Mouse (Mus musculus) ovary, adult 18-20 months (tissue): ENCODE results near the gene Sf3a3.

ENCODE experiments used
- DNase-seq: peaks from one replicate; pipeline ENCODE4 v3.0.0; 2022; ENCODE audit warnings: low spot score, mixed read lengths

Gene Sf3a3

GRCm38 (mm10) chr4:124738783-124739182, 24.2 kb downstream of the Sf3a3 start:
- DNase-seq = no peak

- DNase-seq = peak; percentile 74
Observed at GRCm38 (mm10) chr4:124741376-124742343, 27.1 kb downstream of the Sf3a3 start, which contains the start of gene Inpp5b. Inpp5b (plus strand) TSS chr4:124741850.

GRCm38 (mm10) chr4:124742839-124743238, 28.3 kb downstream of the Sf3a3 start:
- DNase-seq = no peak

- no peak for DNase-seq
Observed at GRCm38 (mm10) chr4:124746577-124746976, 32.0 kb downstream of the Sf3a3 start.

- no peak for DNase-seq
Observed at GRCm38 (mm10) chr4:124747851-124748250, 33.3 kb downstream of the Sf3a3 start.

GRCm38 (mm10) chr4:124751300-124752250, 37.0 kb downstream of the Sf3a3 start:
- peak; percentile 96 for DNase-seq

- no peak for DNase-seq
Observed at GRCm38 (mm10) chr4:124752281-124753199, 38.0 kb downstream of the Sf3a3 start.

- no peak for DNase-seq
Observed at GRCm38 (mm10) chr4:124755526-124755925, 41.0 kb downstream of the Sf3a3 start.

- DNase-seq = no peak
Observed at GRCm38 (mm10) chr4:124759305-124759811, 44.8 kb downstream of the Sf3a3 start.

GRCm38 (mm10) chr4:124761201-124761600, 46.6 kb downstream of the Sf3a3 start:
- no peak for DNase-seq

GRCm38 (mm10) chr4:124762858-124763452, 48.4 kb downstream of the Sf3a3 start:
- DNase-seq = no peak

GRCm38 (mm10) chr4:124765802-124766565, 51.4 kb downstream of the Sf3a3 start:
- peak; percentile 30 for DNase-seq

GRCm38 (mm10) chr4:124766566-124766940, 52.0 kb downstream of the Sf3a3 start:
- DNase-seq = no peak

- no peak for DNase-seq
Observed at GRCm38 (mm10) chr4:124768963-124769591, 54.5 kb downstream of the Sf3a3 start.

GRCm38 (mm10) chr4:124770624-124771023, 56.0 kb downstream of the Sf3a3 start:
- DNase-seq = no peak

- no peak for DNase-seq
Observed at GRCm38 (mm10) chr4:124772125-124772524, 57.5 kb downstream of the Sf3a3 start.

GRCm38 (mm10) chr4:124773449-124773848, 58.9 kb downstream of the Sf3a3 start:
- DNase-seq = no peak

- no peak for DNase-seq
Observed at GRCm38 (mm10) chr4:124773995-124774394, 59.4 kb downstream of the Sf3a3 start.

- DNase-seq = no peak
Observed at GRCm38 (mm10) chr4:124774429-124774828, 59.9 kb downstream of the Sf3a3 start.
